Mouse (Mus musculus): Measurements from ENCODE around the gene Ube2q2.

- TF ChIP-seq POLR2A (IDR thresholded peaks at IDR 0.05; ENCODE audit: borderline replicate concordance, extremely low read depth, low read depth, low read length) (no peak), CTCF (IDR thresholded peaks at IDR 0.05; ENCODE audit: insufficient read depth, low read length) (no peak)
These were observed 108.5 kb downstream of the Ube2q2 start for GRCm38 (mm10) chr9:55257105-55257504.

All from lung, adult 2 months (tissue).